Mouse (Mus musculus) hindbrain, postnatal 0 days (tissue): ENCODE measurements around the gene 2510039O18Rik. TPM values are rescaled to one million over a fixed set of nuclear protein-coding genes. Genes with fewer than 3 reads are reported as not detected.

Experiments
- ATAC-seq: fragments of 200-750 bp; cut with Nextera tagmentation; 2 replicates; pipeline ENCODE4 v1.8.0; 2017; ENCODE audit warnings: mild to moderate bottlenecking, moderate TSS enrichment, moderate library complexity
- DNase-seq: peaks from one replicate; pipeline ENCODE4 v3.0.0-alpha.2; 2015; ENCODE audit warnings: low spot score
- H3K27ac ChIP-seq: fragments of 300-500 bp; sonication (generic); 2 replicates; pipeline ENCODE4 v1.5.1; 2014; ENCODE audit warnings: mild to moderate bottlenecking
- H3K27me3 ChIP-seq: fragments of 300-500 bp; sonication (generic); 2 replicates; pipeline ENCODE4 v1.6.1; 2014; ENCODE audit warnings: low read length, mixed read lengths; ENCODE audit not compliant: insufficient read depth
- H3K36me3 ChIP-seq: fragments of 300-500 bp; sonication (generic); 2 replicates; pipeline ENCODE4 v1.6.1; 2014; ENCODE audit warnings: low read length, mixed read lengths; ENCODE audit not compliant: insufficient read depth
- H3K4me1 ChIP-seq: fragments of 300-500 bp; sonication (generic); 2 replicates; pipeline ENCODE4 v1.6.1; 2014; ENCODE audit warnings: antibody characterized with exemption, low read length, mixed read lengths; ENCODE audit not compliant: insufficient read depth
- H3K4me2 ChIP-seq: fragments of 300-500 bp; sonication (generic); 2 replicates; pipeline ENCODE4 v1.6.1; 2014; ENCODE audit warnings: low read depth, mild to moderate bottlenecking, low read length, moderate library complexity, mixed read lengths
- H3K4me3 ChIP-seq: fragments of 300-500 bp; sonication (generic); 2 replicates; pipeline ENCODE4 v1.5.1; 2014; ENCODE audit warnings: low read length
- H3K9ac ChIP-seq: fragments of 300-500 bp; sonication (generic); replicated peaks from 2 replicates; pipeline ENCODE4 v1.6.1; 2014; ENCODE audit warnings: mild to moderate bottlenecking, low read length, moderate library complexity, mixed read lengths
- H3K9me3 ChIP-seq: fragments of 300-500 bp; sonication (generic); 2 replicates; pipeline ENCODE4 v1.6.1; 2016; ENCODE audit warnings: low read length, mixed read lengths
- CTCF ChIP-seq: IDR thresholded peaks from 2 replicates; pipeline ENCODE4 v1.5.1; 2016; ENCODE audit warnings: antibody characterized with exemption, control low read depth, low read depth
- WGBS: fragments of 180-500 bp; shearing (Covaris S2); extraction: QIAGEN DNeasy Blood & Tissue Kit; methylation state at CpG from one replicate; pipeline ENCODE4 v1.1.7; 2014; 5-methylcytosine and 5-hydroxymethylcytosine counted together
- polyA plus RNA-seq: library from polyadenylated mRNA; unstranded; fragments of >200 nt; fragmentation: Nextera tagmentation; extraction: Ambion mirVana; gene quantifications from 2 replicates; pipeline ENCODE4 v1.2.1, GENCODE M21; 2015
- total RNA-seq: library from RNA; depleted of rRNA; stranded (reverse); fragments of >200 nt; gene quantifications from 2 replicates; pipeline ENCODE4 v1.2.3, GENCODE M21; 2014

The 2510039O18Rik gene
- total and polyA plus RNA-seq, 2 experiments from 2014 or later = 11.0 to 70.9 TPM

GRCm38 (mm10) chr4:147922341-147922740 lies 18.4 kb upstream of the 2510039O18Rik start:
- WGBS = 78% methylated on average over 11 of the region's 11 CpGs
- H3K9me3 ChIP-seq = no peaks in the 10 kb centered on the region
- DNase-seq (no peak), ATAC-seq (no peak)
- no peaks in the 10 kb centered on the region for H3K27me3 ChIP-seq
- H3K4me1 ChIP-seq = no peaks in the 10 kb centered on the region
- no peak overlapping the region for H3K4me2 ChIP-seq
- H3K27ac ChIP-seq = no peak overlapping the region
- H3K36me3 ChIP-seq = no peaks in the 10 kb centered on the region
- TF ChIP-seq CTCF = no peak
- no peak overlapping the region for H3K4me3 ChIP-seq
- H3K9ac ChIP-seq = no peak overlapping the region

- ATAC-seq (no peak), DNase-seq (no peak)
- Histone ChIP-seq H3K4me2 (no peak overlapping the region), H3K27me3 (no peaks in the 10 kb centered on the region), H3K9ac (no peak overlapping the region), H3K4me1 (no peaks in the 10 kb centered on the region), H3K27ac (no peak overlapping the region), H3K4me3 (no peak overlapping the region), H3K9me3 (no peaks in the 10 kb centered on the region), H3K36me3 (no peaks in the 10 kb centered on the region)
- WGBS = 45% methylated on average over 8 of the region's 8 CpGs
- TF ChIP-seq CTCF = no peak
Measured at GRCm38 (mm10) chr4:147927705-147928104, 13.0 kb upstream of the 2510039O18Rik start.

- no peak overlapping the region for H3K4me3 ChIP-seq
- no peak overlapping the region for H3K27ac ChIP-seq
- H3K4me1 ChIP-seq = no peaks in the 10 kb centered on the region
- WGBS = 16% methylated on average over 8 of the region's 9 CpGs
- no peaks in the 10 kb centered on the region for H3K9me3 ChIP-seq
- no peak for TF ChIP-seq CTCF
- no peak overlapping the region for H3K4me2 ChIP-seq
- ATAC-seq (peak; percentile 51), DNase-seq (no peak)
- H3K9ac ChIP-seq = no peak overlapping the region
- H3K27me3 ChIP-seq = no peaks in the 10 kb centered on the region
- no peaks in the 10 kb centered on the region for H3K36me3 ChIP-seq
Measured at GRCm38 (mm10) chr4:147928136-147928535, 12.6 kb upstream of the 2510039O18Rik start.

- TF ChIP-seq CTCF = no peak
- WGBS = 63% methylated on average over 7 of the region's 7 CpGs
- Histone ChIP-seq H3K36me3 (no peaks in the 10 kb centered on the region), H3K4me2 (no peak overlapping the region), H3K9ac (no peak overlapping the region), H3K9me3 (no peaks in the 10 kb centered on the region), H3K27ac (no peak overlapping the region), H3K27me3 (no peaks in the 10 kb centered on the region), H3K4me1 (no peaks in the 10 kb centered on the region), H3K4me3 (no peak overlapping the region)
- DNase-seq (no peak), ATAC-seq (peak; percentile 46)
Measured at GRCm38 (mm10) chr4:147928540-147928939, 12.2 kb upstream of the 2510039O18Rik start.

- H3K9ac ChIP-seq = no peak overlapping the region
- H3K27me3 ChIP-seq = no peaks in the 10 kb centered on the region
- H3K4me2 ChIP-seq = no peak overlapping the region
- no peak for TF ChIP-seq CTCF
- no peaks in the 10 kb centered on the region for H3K36me3 ChIP-seq
- ATAC-seq = no peak
- no peak overlapping the region for H3K4me3 ChIP-seq
- no peaks in the 10 kb centered on the region for H3K4me1 ChIP-seq
- H3K9me3 ChIP-seq = no peaks in the 10 kb centered on the region
- no peak overlapping the region for H3K27ac ChIP-seq
- 93% methylated on average over 14 of the region's 14 CpGs for WGBS
- DNase-seq = no peak
Measured at GRCm38 (mm10) chr4:147930946-147931345, 9.7 kb upstream of the 2510039O18Rik start.

GRCm38 (mm10) chr4:147934134-147934533 lies 6.6 kb upstream of the 2510039O18Rik start:
- H3K9ac ChIP-seq = no peak overlapping the region
- H3K4me3 ChIP-seq = no peak overlapping the region
- no peak for TF ChIP-seq CTCF
- H3K9me3 ChIP-seq = no peaks in the 10 kb centered on the region
- DNase-seq (no peak), ATAC-seq (no peak)
- H3K4me2 ChIP-seq = no peak overlapping the region
- no peaks in the 10 kb centered on the region for H3K36me3 ChIP-seq
- H3K4me1 ChIP-seq = no peaks in the 10 kb centered on the region
- WGBS = 44% methylated on average over 3 of the region's 3 CpGs
- no peak overlapping the region for H3K27ac ChIP-seq
- H3K27me3 ChIP-seq = no peaks in the 10 kb centered on the region

GRCm38 (mm10) chr4:147934611-147935010 lies 6.1 kb upstream of the 2510039O18Rik start:
- Histone ChIP-seq H3K4me1 (no peaks in the 10 kb centered on the region), H3K27me3 (no peaks in the 10 kb centered on the region), H3K36me3 (no peaks in the 10 kb centered on the region), H3K4me3 (no peak overlapping the region), H3K27ac (no peak overlapping the region), H3K9ac (no peak overlapping the region), H3K4me2 (no peak overlapping the region), H3K9me3 (no peaks in the 10 kb centered on the region)
- no peak for TF ChIP-seq CTCF
- 78% methylated on average over 4 of the region's 4 CpGs for WGBS
- no peak for ATAC-seq
- no peak for DNase-seq
